Mouse (Mus musculus) neural tube, embryonic 15.5 days (tissue): Measurements from ENCODE around the gene Eid3. TPM values are rescaled to one million over a fixed set of nuclear protein-coding genes. Genes with fewer than 3 reads are reported as not detected.

ENCODE experiments used
- polyA plus RNA-seq: library from polyadenylated mRNA; unstranded; fragments of >200 nt; fragmentation: Nextera tagmentation; extraction: Ambion mirVana; gene quantifications from 2 replicates; pipeline ENCODE4 v1.2.1, GENCODE M21; 2015

The Eid3 gene
- polyA plus RNA-seq, 1 experiment from 2014 or later, result 0.58 TPM

Other genes with a start within 250 kb of the Eid3 start
- 39.3 and 44.6 TPM in 2 replicates for gene 1190007I07Rik, start 243.4 kb upstream of the Eid3 start, polyA plus RNA-seq
- 133 and 134 TPM in 2 replicates for gene Tdg, start 236.8 kb upstream of the Eid3 start, polyA plus RNA-seq
- 1.8 and 2.7 TPM in 2 replicates for gene Glt8d2, start 176.0 kb upstream of the Eid3 start, polyA plus RNA-seq
- 31.3 and 37.5 TPM in 2 replicates for gene Hcfc2, start 170.5 kb upstream of the Eid3 start, polyA plus RNA-seq
- 35.9 and 38.5 TPM in 2 replicates for gene Nfyb, start 102.5 kb upstream of the Eid3 start, polyA plus RNA-seq
- gene Txnrd1, start 32.7 kb upstream of the Eid3 start, polyA plus RNA-seq, result 89.1 and 94.5 TPM in 2 replicates
- gene Chst11, start 118.9 kb downstream of the Eid3 start, polyA plus RNA-seq, result 4.1 and 4.4 TPM in 2 replicates